Comparison of ENCODE assay signal across 8 mouse cellular contexts in genomic region chr1:132741175-132741997, GRCm38 (mm10). TPM values are rescaled to one million over a fixed set of nuclear protein-coding genes. Genes with fewer than 3 reads are reported as not detected.
DNase-seq lines count a peak whose midpoint lies in the region; ATAC-seq lines count a peak whose summit lies in the region.

TSS of gene Nfasc (minus strand) at chr1:132741797.

- peak within 1 kb of the TSS; percentile 94 for H3K27ac ChIP-seq in midbrain, embryonic 13.5 days
- H3K27ac ChIP-seq in stomach, embryonic 14.5 days (ENCODE audit: low read length) = no peak within 1 kb of the TSS

- H3K4me1 ChIP-seq in midbrain, embryonic 13.5 days (replicated peaks) = peaks cover 53% of the 10 kb centered on the region
- no peaks in the 10 kb centered on the region for H3K4me1 ChIP-seq in stomach, embryonic 14.5 days (ENCODE audit: control insufficient read depth, insufficient read depth, low read length)

- no peaks in the 10 kb centered on the region for H3K9me3 ChIP-seq in midbrain, embryonic 13.5 days
- no peaks in the 10 kb centered on the region for H3K9me3 ChIP-seq in stomach, embryonic 14.5 days (ENCODE audit: control insufficient read depth, low read depth, low read length)

- DNase-seq in adrenal gland, postnatal 36 days = peak; percentile 64 to 81
- peak; percentile 89 for DNase-seq in embryo, embryonic 10.5 days (ENCODE audit: low spot score)
- peak; percentile 21 to 35 for DNase-seq in gastrocnemius, adult 8-10 months (ENCODE audit: low spot score in 2 of 2)
- peak; percentile 4 for DNase-seq in induced T-regulatory cell, adult 2 months (ENCODE audit: low read depth)
- peak; percentile 78 to 92 for DNase-seq in left cerebral cortex, adult 9 months (ENCODE audit: low spot score in 2 of 2)

- H3K27me3 ChIP-seq in midbrain, embryonic 13.5 days = 0 out of 2 replicates have a peak, but pooled peaks cover 9% of the 10 kb centered on the region
- H3K27me3 ChIP-seq in stomach, embryonic 14.5 days (ENCODE audit: control insufficient read depth, insufficient read depth, low read length) = 0 out of 2 replicates have a peak, but pooled peaks cover 3% of the 10 kb centered on the region

- H3K36me3 ChIP-seq in midbrain, embryonic 13.5 days = no peaks in the 10 kb centered on the region
- H3K36me3 ChIP-seq in stomach, embryonic 14.5 days (ENCODE audit: control insufficient read depth, insufficient read depth, low read length) = no peaks in the 10 kb centered on the region

- peak within 1 kb of the TSS; percentile 92 for H3K4me2 ChIP-seq in midbrain, embryonic 13.5 days (replicated peaks)
- H3K4me2 ChIP-seq in stomach, embryonic 14.5 days (replicated peaks; ENCODE audit: low read depth, low read length) = peak within 1 kb of the TSS; percentile 62

- peak; percentile 64 for ATAC-seq in midbrain, embryonic 13.5 days
- peak; percentile 21; the same call in 1 of the 2 replicates for ATAC-seq in stomach, embryonic 14.5 days (ENCODE audit: insufficient number of reproducible peaks, insufficient read depth, low FRiP score, low read depth)
- no peak for ATAC-seq in CD4-positive, CD25-positive, alpha-beta regulatory T cell, adult 4 months

- H3K9ac ChIP-seq in midbrain, embryonic 13.5 days (replicated peaks) = peak within 1 kb of the TSS; percentile 90
- H3K9ac ChIP-seq in stomach, embryonic 14.5 days (replicated peaks; ENCODE audit: low read depth, low read length) = no peak within 1 kb of the TSS

- WGBS in midbrain, embryonic 13.5 days = 2% methylated on average over 51 of the region's 51 CpGs
- WGBS in stomach, embryonic 14.5 days = 4% methylated on average over 46 of the region's 51 CpGs

- peak within 1 kb of the TSS; percentile 69 for H3K4me3 ChIP-seq in midbrain, embryonic 13.5 days (replicated peaks)
- H3K4me3 ChIP-seq in stomach, embryonic 14.5 days (ENCODE audit: low read depth, low read length) = peak within 1 kb of the TSS; percentile 33

RNA-seq across cellular contexts. Expression of gene Nfasc, which starts in this region (rescaled TPM):
- 1 to 10 TPM; 2.7 to 5.0 TPM for total RNA-seq in adrenal gland, postnatal 36 days (2021)
- under 1 TPM; 0.10 to 0.72 (median 0.22) TPM for total RNA-seq in gastrocnemius, adult 8-10 months (2022)
- polyA plus RNA-seq in midbrain, embryonic 13.5 days (2015; fragmentation: Nextera tagmentation; extraction: Ambion mirVana) = 39.2 and 50.3 TPM in 2 replicates
- 4.9 and 5.0 TPM in 2 replicates for polyA plus RNA-seq in stomach, embryonic 14.5 days (2014; fragmentation: Nextera tagmentation; extraction: Ambion mirVana)
- polyA plus RNA-seq in CD4-positive, CD25-positive, alpha-beta regulatory T cell, adult 4 months (2017; shearing (Covaris generic)) = not detected

Comparison
In these comparisons a context has a peak if more than half of its experiments do, and no peak if none do; other contexts are left out.
1. Peak in DNase-seq in gastrocnemius, adult 8-10 months; RNA of the gene not detected or under 1 TPM.
2. DNase-seq: peak in every context shown above with its lines; median percentile 89 in embryo, embryonic 10.5 days; 85 in left cerebral cortex, adult 9 months; 72 in adrenal gland, postnatal 36 days; 28 in gastrocnemius, adult 8-10 months; 4 in induced T-regulatory cell, adult 2 months.